Mouse (Mus musculus) olfactory bulb, adult 2 months (tissue): ENCODE measurements around the gene Gm27027.

Source experiments
- CTCF ChIP-seq: fragments of 200-500 bp; IDR thresholded peaks from 2 replicates; pipeline ENCODE4 v1.5.1; 2012; ENCODE audit warnings: low read depth, mild to moderate bottlenecking, low read length, moderate library complexity; ENCODE audit not compliant: insufficient read depth
- POLR2A ChIP-seq: fragments of 200-500 bp; IDR thresholded peaks from 2 replicates; pipeline ENCODE4 v1.6.1; 2012; ENCODE audit warnings: mild to moderate bottlenecking, low read depth, low read length, moderate library complexity; ENCODE audit not compliant: insufficient read depth

DNA sequence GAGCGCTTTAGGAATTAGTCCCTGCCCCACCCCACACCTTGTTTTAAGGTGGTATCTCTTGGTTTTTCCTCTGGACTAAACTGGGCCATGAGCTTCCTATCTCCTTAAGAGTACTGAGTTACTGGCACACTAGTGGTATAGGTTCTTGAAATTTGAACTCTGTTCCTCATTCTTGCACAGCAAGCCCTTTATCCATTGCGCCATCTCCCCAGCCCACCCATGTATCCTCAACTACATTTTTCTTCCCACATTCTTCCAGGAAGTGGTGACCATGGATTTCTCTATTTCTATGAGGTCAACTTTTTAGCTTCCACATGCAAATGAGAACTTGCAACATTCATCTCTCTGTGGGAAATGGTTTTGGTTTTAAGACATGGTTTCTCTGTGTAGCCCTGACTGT, 82.6 kb downstream of the Gm27027 start:
- TF ChIP-seq POLR2A: no peak
- no peak for TF ChIP-seq CTCF
